Mouse (Mus musculus) liver, postnatal 0 days (tissue): Measurements from ENCODE around the gene Traip.

Source experiments
- CTCF ChIP-seq: sonication (generic); IDR thresholded peaks from 2 replicates; pipeline ENCODE4 v1.5.1; 2016; ENCODE audit warnings: antibody characterized with exemption, low read depth
- EP300 ChIP-seq: IDR thresholded peaks from 2 replicates; pipeline ENCODE4 v1.6.1; 2016; ENCODE audit warnings: antibody characterized with exemption, low read depth, mild to moderate bottlenecking

DNA sequence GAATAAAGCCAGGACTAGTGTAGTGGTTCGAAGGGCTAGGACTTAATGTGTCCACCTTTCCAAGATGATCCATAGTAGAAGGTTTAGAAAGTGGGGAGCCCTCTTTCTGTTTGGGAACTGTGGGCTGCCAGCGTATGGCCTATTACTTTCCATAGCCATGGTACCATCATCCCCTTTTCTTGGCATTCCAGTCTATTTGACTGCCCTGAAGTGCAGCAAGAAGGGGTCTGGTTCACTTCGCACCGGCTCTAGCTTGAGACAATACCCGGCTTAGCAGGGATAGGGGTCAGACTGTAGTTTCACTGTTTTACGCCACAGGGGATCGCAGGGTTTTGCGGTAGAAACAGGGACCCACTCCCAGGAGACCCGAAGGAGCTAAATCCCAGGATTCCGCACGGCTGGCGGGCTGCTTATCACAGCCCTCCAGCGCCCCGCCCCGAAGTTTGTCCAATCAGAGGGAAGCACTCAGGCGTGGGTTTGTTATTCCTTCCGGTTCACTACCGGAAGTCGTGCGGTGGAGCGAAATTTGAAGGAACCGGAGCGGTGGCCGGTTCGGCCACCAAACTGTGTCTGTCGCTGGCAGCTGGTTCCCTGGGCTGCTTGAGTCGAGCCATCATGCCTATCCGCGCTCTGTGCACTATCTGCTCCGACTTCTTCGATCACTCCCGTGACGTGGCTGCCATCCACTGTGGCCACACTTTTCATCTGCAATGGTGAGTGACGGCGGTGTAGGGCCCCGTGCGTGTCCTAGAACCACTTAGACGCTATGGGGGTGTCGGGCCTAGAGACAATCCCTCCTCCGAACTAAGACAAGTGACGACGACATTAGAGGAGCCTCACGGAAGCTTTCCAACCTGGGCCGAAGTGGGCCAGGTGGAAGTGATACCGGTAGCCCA lies 772 bp downstream of the Traip start:
- TF ChIP-seq CTCF (no peak), EP300 (peak; percentile 61)
